Mouse (Mus musculus): Measurements from ENCODE around the gene Vangl1.
"Not testable (repeated sequence)": the region's sequence is repeated elsewhere in the genome, so short reads cannot be mapped to it uniquely, and the experiment has no call there.

The Vangl1 gene

DNA sequence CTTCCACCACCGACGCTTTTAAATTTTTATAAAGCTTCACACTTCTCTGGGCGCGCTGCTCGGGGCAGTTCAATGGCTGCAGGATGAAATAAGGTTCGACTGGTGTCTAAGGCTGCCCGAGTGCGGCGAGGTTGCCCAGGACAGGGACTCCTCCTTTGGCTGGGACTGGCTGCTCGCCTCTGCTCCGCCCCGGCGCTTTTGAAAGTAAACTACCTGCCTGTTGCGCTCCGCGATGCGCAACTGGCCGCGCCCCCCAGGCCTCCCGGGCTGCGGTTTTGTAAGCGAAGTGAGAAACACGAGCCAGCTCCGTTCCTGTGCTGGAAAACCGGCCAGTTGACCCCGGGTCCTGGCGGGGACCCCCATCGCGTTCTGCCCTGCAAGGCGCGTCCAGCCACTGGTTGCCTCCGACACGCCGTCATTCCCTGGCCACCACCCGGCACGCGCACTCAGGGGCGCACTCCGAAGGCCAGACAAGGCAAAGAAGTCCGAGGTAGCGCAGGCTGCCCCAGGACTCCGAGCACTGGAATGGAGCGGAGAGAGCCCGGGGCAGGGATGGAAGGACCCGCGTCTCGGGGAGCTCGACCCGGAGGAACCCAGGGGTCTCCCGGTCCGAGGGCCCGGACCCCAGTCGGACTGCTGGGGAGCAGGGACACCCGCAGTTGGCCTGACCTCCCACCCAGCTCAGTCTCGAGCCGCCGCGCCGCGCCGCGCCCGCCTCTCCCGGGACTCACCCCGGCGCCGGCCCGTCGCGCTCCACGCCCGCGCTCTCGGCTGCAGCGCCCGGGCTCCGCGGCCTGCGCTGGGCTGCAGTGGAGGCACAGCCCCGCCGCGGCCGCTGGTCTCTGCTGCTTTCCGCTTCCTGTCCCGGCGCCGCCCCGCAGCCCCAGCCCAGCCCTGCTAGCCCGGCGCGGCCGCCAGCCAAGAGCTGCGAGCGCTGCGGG, at the start of gene Vangl1:
Gene Vangl1 (minus strand): TSS at position 913 of the 941 bp plus-strand sequence.
- peak; percentile 86 for DNase-seq (ENCODE audit: low spot score)

DNA sequence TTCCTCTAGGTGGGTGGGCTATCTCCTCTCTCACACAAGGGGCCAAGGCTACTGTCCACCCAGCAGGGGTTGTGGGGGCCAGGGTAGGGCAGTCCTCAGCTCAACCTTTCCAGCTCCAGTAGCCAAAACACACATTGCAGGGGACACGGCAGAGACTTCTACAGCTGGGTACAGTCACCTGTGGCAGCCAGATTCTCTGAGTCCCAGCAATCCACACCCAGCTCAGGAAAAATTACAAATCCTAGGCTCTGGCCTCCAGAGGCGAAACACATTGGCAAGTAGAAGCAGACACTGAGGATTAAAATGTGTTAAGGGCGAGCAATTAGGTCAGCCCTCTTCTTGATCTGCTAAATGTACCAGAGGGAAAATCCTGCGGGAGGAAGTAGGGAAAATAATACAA, 49.1 kb upstream of the Vangl1 start:
- no peak for DNase-seq (ENCODE audit: low spot score)

DNA sequence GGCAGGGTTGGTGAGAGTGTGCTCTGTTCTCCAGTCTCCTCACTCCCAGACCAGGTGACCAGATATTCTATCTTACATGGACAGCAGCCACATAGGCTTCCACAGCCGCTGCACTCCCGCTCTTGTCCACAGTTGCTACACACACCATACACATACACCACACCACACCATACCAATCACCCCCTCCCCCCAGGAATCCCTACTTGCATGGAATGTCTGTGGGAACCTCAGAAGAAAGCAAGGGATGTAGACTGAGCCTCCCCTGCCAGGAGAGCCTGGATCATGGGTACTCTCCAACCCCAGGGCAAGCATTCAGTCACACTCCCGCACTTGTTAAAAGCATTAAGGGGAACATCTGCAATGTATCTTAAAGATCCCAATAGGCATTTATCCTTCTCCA, 48.4 kb upstream of the Vangl1 start:
- DNase-seq (ENCODE audit: low spot score) = no peak

- DNase-seq (ENCODE audit: low spot score) = no peak
These were observed 46.4 kb upstream of the Vangl1 start for GRCm38 (mm10) chr3:102250873-102251272.

DNA sequence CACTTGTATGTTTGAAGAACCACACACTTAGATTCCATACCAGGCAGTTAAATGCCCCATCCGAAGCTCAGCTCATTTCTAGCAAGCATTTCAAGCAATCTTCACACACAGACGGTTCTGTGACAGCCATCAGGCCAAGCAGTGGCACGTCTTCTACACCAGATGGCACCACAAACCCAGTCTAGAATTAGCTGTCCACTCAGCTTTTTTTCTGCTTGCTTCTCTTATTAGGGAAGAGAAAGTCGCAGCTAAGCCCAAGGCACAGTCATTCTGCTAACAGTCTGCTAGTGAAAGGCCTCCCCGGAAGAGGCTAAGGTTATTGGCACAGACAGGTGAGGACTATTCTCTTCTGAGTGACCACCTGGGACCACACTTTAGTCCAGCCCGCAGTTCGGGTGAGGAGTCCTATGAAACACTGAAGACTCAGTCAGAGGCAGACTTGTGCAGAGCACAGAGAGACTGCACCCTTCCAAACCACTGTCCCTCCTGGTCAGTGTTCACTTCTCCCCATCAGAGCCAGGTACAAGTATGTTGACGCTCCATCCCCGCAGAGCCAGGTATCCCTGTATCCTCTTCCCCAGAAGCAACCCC, 45.0 kb upstream of the Vangl1 start:
- DNase-seq (ENCODE audit: low spot score) = peak; percentile 65

DNA sequence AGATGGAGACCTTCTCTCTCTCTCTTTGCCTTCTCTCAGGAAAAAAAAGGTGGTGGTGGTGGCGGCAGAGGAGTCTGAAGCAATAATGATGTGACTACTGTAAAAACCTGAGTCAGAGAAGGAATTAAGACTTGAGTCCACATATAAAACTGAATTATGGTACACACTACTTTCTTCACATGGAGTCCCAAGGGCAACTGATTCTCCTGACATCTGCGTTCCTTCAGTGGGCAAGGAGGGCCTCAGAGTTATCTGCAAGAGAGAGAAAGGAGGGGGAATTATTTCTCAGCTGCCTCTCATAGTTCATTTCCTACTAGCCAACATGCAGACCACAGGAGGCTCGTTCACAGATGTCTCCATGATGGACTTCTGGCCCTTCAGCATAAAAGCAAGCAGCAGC, 40.1 kb upstream of the Vangl1 start:
- no peak for DNase-seq (ENCODE audit: low spot score)

GRCm38 (mm10) chr3:102242854-102243253, 38.4 kb upstream of the Vangl1 start:
- DNase-seq (ENCODE audit: low spot score) = no peak

DNA sequence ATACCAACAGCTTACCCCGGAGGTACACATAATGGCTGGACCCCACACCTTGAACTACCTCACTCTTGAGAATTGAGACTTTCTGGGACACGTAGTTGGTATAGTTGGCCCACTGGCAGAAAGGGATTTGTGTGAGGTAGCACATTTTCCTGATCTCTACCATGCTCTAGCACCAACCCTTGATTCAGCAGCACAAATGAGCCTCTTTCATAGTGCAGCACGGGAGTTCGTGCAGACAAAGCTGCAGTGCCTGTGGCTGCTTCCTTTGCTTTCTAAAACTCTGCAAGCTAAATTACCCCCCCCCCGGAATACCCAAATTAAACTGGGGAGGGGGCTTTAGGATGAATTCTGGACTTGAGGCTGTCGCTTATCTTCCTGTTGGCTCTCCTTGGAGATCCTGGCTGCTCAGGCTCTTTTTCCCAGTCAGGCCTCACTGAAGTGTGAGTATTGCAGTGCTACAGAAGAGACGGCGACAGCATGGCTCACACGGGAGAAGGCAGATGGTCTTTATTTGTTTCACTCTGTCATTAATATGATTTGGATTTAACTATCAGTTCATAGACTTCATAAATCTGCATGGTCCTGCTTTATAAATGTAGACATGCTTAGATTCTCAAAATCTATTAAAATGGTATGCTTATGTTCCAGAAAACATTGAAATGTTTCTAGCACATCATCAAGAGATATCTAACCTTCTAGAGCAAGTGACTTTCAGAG, 27.1 kb upstream of the Vangl1 start:
- DNase-seq (ENCODE audit: low spot score) = no peak

GRCm38 (mm10) chr3:102222756-102223155, 18.3 kb upstream of the Vangl1 start:
- no peak for DNase-seq (ENCODE audit: low spot score)

DNA sequence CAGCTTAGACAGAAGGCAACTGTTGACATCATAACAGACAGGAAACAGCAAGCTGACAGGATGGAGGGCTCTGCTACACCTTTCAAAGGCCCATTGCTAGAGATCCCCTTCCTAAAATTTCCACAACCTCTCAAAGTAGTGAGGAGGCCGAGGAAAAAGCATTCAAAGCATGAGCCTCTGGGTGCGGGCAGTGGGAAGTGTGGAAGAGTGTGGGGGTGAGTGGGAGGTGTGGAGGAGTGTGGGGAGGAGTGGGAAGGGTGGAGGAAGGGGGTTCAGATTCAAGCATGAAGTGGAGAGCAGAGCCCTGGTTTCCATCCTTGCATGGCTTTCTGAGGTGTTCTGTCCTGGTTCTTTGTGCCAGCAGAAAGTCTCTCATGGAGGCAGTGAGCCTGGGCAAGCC, 13.8 kb upstream of the Vangl1 start:
- no peak for DNase-seq (ENCODE audit: low spot score)

GRCm38 (mm10) chr3:102214736-102215135, 10.2 kb upstream of the Vangl1 start:
- no peak for DNase-seq (ENCODE audit: low spot score)

- no peak for DNase-seq (ENCODE audit: low spot score)
These were observed 9.8 kb upstream of the Vangl1 start for GRCm38 (mm10) chr3:102214299-102214698.

DNA sequence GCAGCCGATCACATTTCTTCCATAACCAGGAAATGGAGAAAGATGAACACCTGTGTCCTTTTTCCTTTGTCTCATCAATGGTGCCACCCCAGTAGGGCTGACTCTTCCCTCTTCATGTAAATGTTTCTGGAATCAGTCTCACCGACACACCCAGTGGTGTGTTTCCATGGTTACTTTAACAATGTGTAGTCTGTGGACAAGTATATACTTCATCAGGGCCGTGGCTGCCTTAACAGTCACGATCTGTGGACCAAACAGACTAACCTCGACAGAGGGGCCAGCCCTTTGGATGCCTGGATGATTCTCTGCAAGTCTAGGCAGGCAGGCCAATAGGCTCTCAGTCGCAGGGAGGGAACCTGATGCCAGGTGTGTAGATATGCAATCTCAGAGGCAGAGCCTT, 8.4 kb upstream of the Vangl1 start:
- DNase-seq (ENCODE audit: low spot score) = peak; percentile 44

DNA sequence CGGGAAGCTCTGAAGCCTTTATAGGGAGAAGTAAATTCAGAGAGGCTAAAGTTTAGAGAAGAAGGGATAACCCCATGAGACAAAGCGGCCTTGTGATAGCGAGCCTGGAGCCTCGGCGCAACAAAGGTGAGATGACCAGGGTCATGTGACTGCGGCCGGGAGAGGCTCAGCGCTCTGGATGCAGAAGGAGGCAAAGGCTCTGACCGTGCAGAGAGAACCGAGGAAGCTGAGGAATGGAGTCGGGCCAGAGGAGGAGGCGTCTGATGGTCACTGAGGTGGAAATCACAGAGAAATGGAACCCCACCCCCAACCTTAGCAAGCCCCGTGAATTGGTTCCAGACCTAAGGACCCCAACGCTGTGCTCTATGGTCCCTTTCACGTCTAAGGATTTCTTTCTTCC, 7.8 kb upstream of the Vangl1 start:
- no peak for DNase-seq (ENCODE audit: low spot score)

- DNase-seq (ENCODE audit: low spot score) = no peak
These were observed 6.8 kb upstream of the Vangl1 start for GRCm38 (mm10) chr3:102211340-102211739.

GRCm38 (mm10) chr3:102210775-102211174, 6.3 kb upstream of the Vangl1 start:
- no peak for DNase-seq (ENCODE audit: low spot score)

DNA sequence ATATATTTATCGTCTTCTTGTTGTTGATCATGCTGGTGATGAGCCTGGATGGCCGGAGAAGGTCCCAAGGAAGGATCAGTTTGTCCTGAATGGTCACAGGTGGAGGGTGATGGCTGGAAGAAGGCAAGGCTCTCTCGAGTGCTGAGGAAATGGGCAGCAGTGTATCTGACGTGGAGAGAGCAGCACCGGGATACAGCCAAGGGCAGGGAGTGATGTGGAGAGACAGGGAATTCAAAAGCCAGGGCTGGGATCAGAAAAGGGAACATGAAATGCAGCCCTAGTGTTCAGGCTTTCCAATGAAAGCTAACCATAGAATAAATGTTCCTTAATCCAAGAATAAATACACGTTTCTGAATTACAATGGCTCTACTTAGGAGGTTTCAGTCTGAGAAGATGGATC, 4.4 kb upstream of the Vangl1 start:
- no peak for DNase-seq (ENCODE audit: low spot score)

- no peak for DNase-seq (ENCODE audit: low spot score)
These were observed 951 bp upstream of the Vangl1 start for GRCm38 (mm10) chr3:102205458-102205830.

GRCm38 (mm10) chr3:102204734-102205457, 403 bp upstream of the Vangl1 start:
- not testable (repeated sequence) for DNase-seq (ENCODE audit: low spot score)

DNA sequence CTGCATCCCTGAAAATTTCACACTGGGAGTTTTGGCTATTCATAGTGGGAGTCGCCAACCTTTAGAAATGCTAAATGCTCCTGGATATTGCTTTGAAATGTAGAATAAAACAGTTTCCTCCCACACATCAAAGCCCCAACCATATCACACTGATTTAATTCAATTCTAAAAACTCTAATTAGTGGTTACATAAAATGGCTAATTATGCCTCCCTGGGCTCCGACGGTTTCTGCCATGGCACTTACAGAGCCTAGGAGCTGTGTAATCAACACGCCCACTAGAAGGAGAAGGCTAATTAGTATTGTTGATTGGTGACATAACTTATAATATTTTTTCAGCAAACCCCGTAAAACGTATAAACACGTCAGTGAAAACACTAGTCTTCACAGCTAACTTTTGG, 1.4 kb downstream of the Vangl1 start:
- no peak for DNase-seq (ENCODE audit: low spot score)

DNA sequence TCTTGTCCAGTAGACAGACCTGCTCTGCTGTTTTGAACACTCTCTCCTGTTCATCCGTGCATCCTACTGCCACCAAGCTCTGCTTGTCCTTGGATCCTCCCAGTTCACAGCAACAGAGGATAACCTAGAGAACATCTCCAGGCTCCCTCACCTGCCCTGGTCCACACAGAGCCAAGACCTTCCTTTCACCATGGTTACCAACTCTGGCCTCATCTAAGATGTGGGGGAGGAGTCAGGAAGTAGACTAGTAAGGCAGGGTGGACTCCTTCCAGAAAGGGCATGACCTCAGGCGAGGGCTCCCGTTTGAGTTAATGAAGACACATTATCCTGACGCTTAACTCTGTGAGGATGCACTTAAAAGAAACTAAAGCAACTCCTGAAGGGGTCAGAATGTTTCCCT, 4.5 kb downstream of the Vangl1 start:
- DNase-seq (ENCODE audit: low spot score) = no peak

GRCm38 (mm10) chr3:102199226-102199625, 5.3 kb downstream of the Vangl1 start:
- no peak for DNase-seq (ENCODE audit: low spot score)

Measured in urinary bladder, postnatal 14 days (tissue).